Mouse (Mus musculus) midbrain, embryonic 16.5 days (tissue): Measurements from ENCODE around the gene Arhgap29. TPM values are rescaled to one million over a fixed set of nuclear protein-coding genes. Genes with fewer than 3 reads are reported as not detected.

ENCODE experiments used
- ATAC-seq: fragments of 200-750 bp; cut with Nextera tagmentation; 2 replicates; pipeline ENCODE4 v1.8.0; 2017; ENCODE audit warnings: moderate TSS enrichment
- H3K27ac ChIP-seq: fragments of 300-500 bp; sonication (generic); 2 replicates; pipeline ENCODE4 v1.5.1; 2014; ENCODE audit warnings: mild to moderate bottlenecking, low read length, mixed read lengths
- H3K27me3 ChIP-seq: fragments of 300-500 bp; sonication (generic); 2 replicates; pipeline ENCODE4 v1.6.1; 2014; ENCODE audit warnings: low read depth, low read length, mixed read lengths; ENCODE audit not compliant: control insufficient read depth, insufficient read depth
- H3K36me3 ChIP-seq: fragments of 300-500 bp; sonication (generic); 2 replicates; pipeline ENCODE4 v1.6.1; 2014; ENCODE audit warnings: mild to moderate bottlenecking, low read length, moderate library complexity, mixed read lengths; ENCODE audit not compliant: control insufficient read depth, insufficient read depth
- H3K4me1 ChIP-seq: fragments of 300-500 bp; sonication (generic); 2 replicates; pipeline ENCODE4 v1.6.1; 2014; ENCODE audit warnings: mild to moderate bottlenecking, low read length, mixed read lengths; ENCODE audit not compliant: control insufficient read depth, insufficient read depth
- H3K4me2 ChIP-seq: fragments of 300-500 bp; sonication (generic); 2 replicates; pipeline ENCODE4 v1.6.1; 2014; ENCODE audit warnings: mild to moderate bottlenecking, low read length, mixed read lengths
- H3K4me3 ChIP-seq: fragments of 300-500 bp; sonication (generic); 2 replicates; pipeline ENCODE4 v1.5.1; 2014; ENCODE audit warnings: low read depth, mild to moderate bottlenecking, low read length, moderate library complexity, mixed read lengths
- H3K9ac ChIP-seq: fragments of 300-500 bp; sonication (generic); 2 replicates; pipeline ENCODE4 v1.6.1; 2014; ENCODE audit warnings: low read depth, low read length, mixed read lengths
- H3K9me3 ChIP-seq: fragments of 300-500 bp; sonication (generic); replicated peaks from 2 replicates; pipeline ENCODE4 v1.6.1; 2014; ENCODE audit warnings: mild to moderate bottlenecking, low read length, mixed read lengths; ENCODE audit not compliant: control insufficient read depth, poor library complexity, severe bottlenecking
- whole genome bisulfite sequencing: fragments of 180-500 bp; shearing (Covaris S2); extraction: QIAGEN DNeasy Blood & Tissue Kit; methylation state at CpG from one replicate; pipeline ENCODE4 v1.1.7; 2014; 5-methylcytosine and 5-hydroxymethylcytosine counted together
- polyA plus RNA-seq: library from polyadenylated mRNA; unstranded; fragments of >200 nt; fragmentation: Nextera tagmentation; extraction: Ambion mirVana; gene quantifications from 2 replicates; pipeline ENCODE4 v1.2.1, GENCODE M21; 2015

Gene Arhgap29
- 16.4 and 16.7 TPM in 2 replicates for polyA plus RNA-seq

- Histone ChIP-seq H3K4me2 (peak within 1 kb of the TSS; percentile 81), H3K36me3 (no peaks in the 10 kb centered on the region), H3K9me3 (no peaks in the 10 kb centered on the region; the same call in 1 of the 2 replicates), H3K4me1 (peaks cover 3% of the 10 kb centered on the region; the same call in 1 of the 2 replicates), H3K4me3 (peak within 1 kb of the TSS; percentile 68), H3K9ac (peak within 1 kb of the TSS; percentile 66), H3K27ac (peak within 1 kb of the TSS; percentile 42; the same call in 1 of the 2 replicates), H3K27me3 (peaks cover 12% of the 10 kb centered on the region)
- WGBS, result 95% methylated on average over 8 of the region's 8 CpGs
- no peak for ATAC-seq
Measured at GRCm38 (mm10) chr3:121952041-121952591, at the start of gene Arhgap29. Gene Arhgap29, plus strand, starts transcription at chr3:121952541.

DNA sequence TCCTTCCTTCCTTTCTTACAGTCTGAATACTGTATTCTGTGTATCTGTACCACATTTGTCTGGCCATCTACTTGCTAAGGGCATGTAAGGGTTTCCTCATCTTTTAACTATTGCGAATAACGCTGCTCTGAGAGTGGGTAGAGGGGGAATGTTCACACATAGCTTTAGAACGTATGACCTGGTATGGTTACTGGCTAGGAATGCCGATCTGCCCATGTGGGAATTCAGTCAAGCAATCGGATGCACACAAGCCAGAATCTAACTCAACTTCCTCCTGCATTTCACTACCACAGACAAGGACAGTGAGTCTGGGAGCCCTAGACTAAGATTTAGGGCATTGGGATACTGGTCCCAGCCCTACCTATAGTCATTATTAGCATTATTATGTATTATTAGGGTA lies 49.6 kb upstream of the Arhgap29 start:
- Histone ChIP-seq H3K36me3 (no peaks in the 10 kb centered on the region), H3K4me1 (no peaks in the 10 kb centered on the region), H3K4me3 (no peak overlapping the region), H3K9ac (no peak overlapping the region), H3K9me3 (no peaks in the 10 kb centered on the region), H3K27ac (no peak overlapping the region), H3K4me2 (no peak overlapping the region), H3K27me3 (no peaks in the 10 kb centered on the region)
- WGBS, result 90% methylated on average over 5 of the region's 5 CpGs
- ATAC-seq, result no peak

GRCm38 (mm10) chr3:121903286-121903685 lies 49.1 kb upstream of the Arhgap29 start:
- no peaks in the 10 kb centered on the region for H3K36me3 ChIP-seq
- no peak overlapping the region for H3K27ac ChIP-seq
- no peaks in the 10 kb centered on the region for H3K27me3 ChIP-seq
- H3K9ac ChIP-seq, result no peak overlapping the region
- no peaks in the 10 kb centered on the region for H3K9me3 ChIP-seq
- no peaks in the 10 kb centered on the region for H3K4me1 ChIP-seq
- H3K4me2 ChIP-seq, result no peak overlapping the region
- H3K4me3 ChIP-seq, result no peak overlapping the region
- WGBS, result 80% methylated on average over 4 of the region's 4 CpGs
- no peak for ATAC-seq

DNA sequence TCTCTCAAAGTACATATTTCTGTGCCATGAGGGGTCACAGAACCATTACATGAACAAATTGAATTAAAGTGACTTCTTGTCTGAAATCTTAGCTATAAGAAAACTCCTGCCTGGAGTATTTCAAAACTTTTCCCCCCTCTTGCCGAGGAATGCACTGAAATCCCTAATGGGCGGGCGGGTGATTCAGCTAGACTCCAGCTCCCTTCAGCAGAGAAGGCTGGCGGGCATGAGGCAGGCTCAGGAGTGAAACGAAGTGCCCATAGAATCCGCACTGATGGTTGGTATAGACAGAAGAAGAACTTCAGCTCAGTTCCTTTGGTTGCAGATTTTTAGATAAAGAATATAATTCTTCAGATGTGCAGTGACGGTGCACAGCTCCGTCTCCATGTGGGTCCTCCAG lies 48.6 kb upstream of the Arhgap29 start:
- H3K36me3 ChIP-seq, result no peaks in the 10 kb centered on the region
- WGBS, result 81% methylated on average over 8 of the region's 8 CpGs
- ATAC-seq, result no peak

DNA sequence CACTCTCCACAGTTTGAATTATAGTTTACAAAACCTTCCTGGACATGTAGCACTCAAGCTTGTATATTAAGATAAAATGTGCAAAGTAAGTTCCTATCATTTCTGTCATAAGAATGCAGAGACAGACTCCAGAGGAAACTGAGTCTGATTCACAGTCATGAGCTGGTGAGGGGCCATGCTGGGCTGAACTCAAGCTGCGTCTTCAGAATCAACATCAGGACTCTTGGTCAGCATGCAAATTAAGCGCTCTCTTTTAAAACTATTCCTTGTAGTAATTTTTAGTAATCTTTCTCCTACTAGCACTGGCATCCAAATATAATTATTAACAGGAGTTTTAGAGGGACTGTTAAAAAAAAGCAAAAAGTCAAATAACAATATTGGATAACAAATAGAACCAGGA lies 47.9 kb upstream of the Arhgap29 start:
- Histone ChIP-seq H3K4me2 (no peak overlapping the region), H3K4me1 (no peaks in the 10 kb centered on the region), H3K36me3 (no peaks in the 10 kb centered on the region), H3K4me3 (no peak overlapping the region), H3K27ac (no peak overlapping the region), H3K9me3 (no peaks in the 10 kb centered on the region), H3K27me3 (no peaks in the 10 kb centered on the region), H3K9ac (no peak overlapping the region)
- ATAC-seq, result no peak
- WGBS, result 90% methylated on average over 2 of the region's 2 CpGs

More for the DNA sequence above, 48.6 kb upstream of the Arhgap29 start:
- Histone ChIP-seq H3K9me3 (no peaks in the 10 kb centered on the region), H3K4me2 (no peak overlapping the region), H3K4me1 (no peaks in the 10 kb centered on the region), H3K27me3 (no peaks in the 10 kb centered on the region), H3K4me3 (no peak overlapping the region), H3K9ac (no peak overlapping the region), H3K27ac (no peak overlapping the region)

- ATAC-seq, result no peak
- H3K27ac ChIP-seq, result no peak overlapping the region
- H3K9me3 ChIP-seq, result no peaks in the 10 kb centered on the region
- H3K4me1 ChIP-seq, result no peaks in the 10 kb centered on the region
- H3K4me2 ChIP-seq, result no peak overlapping the region
- H3K27me3 ChIP-seq, result no peaks in the 10 kb centered on the region
- H3K36me3 ChIP-seq, result no peaks in the 10 kb centered on the region
- no peak overlapping the region for H3K4me3 ChIP-seq
- 65% methylated on average over 8 of the region's 8 CpGs for WGBS
- H3K9ac ChIP-seq, result no peak overlapping the region
Measured at GRCm38 (mm10) chr3:121906623-121907022, 45.7 kb upstream of the Arhgap29 start.

GRCm38 (mm10) chr3:121909155-121909554 lies 43.2 kb upstream of the Arhgap29 start:
- Histone ChIP-seq H3K4me2 (no peak overlapping the region), H3K4me1 (no peaks in the 10 kb centered on the region), H3K27me3 (no peaks in the 10 kb centered on the region), H3K36me3 (no peaks in the 10 kb centered on the region), H3K4me3 (no peak overlapping the region), H3K27ac (no peak overlapping the region), H3K9ac (no peak overlapping the region), H3K9me3 (no peaks in the 10 kb centered on the region)
- 76% methylated on average over 3 of the region's 3 CpGs for WGBS
- ATAC-seq, result no peak

DNA sequence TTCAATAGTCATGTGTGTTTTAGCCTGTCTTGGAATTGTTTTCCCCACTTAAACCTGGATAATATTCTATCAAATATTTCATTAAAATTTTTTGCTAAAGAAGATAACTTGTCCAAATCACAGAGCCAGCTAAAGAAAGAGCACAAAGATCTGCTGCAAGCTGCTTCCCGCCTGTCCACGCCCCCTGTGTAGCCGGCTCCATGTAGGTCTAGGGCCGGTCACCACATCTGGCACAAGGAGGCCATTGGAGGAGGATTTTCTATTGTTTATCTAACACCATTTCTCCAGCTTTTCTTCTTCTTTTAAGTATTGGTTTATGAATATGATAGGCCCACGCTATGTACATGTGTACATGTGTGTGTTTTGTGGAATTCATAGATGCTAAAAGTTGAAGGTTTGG lies 38.9 kb upstream of the Arhgap29 start:
- Histone ChIP-seq H3K4me2 (no peak overlapping the region), H3K9ac (no peak overlapping the region), H3K27ac (no peak overlapping the region), H3K27me3 (no peaks in the 10 kb centered on the region), H3K4me1 (no peaks in the 10 kb centered on the region), H3K4me3 (no peak overlapping the region), H3K36me3 (no peaks in the 10 kb centered on the region), H3K9me3 (no peaks in the 10 kb centered on the region)
- WGBS, result 90% methylated on average over 5 of the region's 5 CpGs
- no peak for ATAC-seq

DNA sequence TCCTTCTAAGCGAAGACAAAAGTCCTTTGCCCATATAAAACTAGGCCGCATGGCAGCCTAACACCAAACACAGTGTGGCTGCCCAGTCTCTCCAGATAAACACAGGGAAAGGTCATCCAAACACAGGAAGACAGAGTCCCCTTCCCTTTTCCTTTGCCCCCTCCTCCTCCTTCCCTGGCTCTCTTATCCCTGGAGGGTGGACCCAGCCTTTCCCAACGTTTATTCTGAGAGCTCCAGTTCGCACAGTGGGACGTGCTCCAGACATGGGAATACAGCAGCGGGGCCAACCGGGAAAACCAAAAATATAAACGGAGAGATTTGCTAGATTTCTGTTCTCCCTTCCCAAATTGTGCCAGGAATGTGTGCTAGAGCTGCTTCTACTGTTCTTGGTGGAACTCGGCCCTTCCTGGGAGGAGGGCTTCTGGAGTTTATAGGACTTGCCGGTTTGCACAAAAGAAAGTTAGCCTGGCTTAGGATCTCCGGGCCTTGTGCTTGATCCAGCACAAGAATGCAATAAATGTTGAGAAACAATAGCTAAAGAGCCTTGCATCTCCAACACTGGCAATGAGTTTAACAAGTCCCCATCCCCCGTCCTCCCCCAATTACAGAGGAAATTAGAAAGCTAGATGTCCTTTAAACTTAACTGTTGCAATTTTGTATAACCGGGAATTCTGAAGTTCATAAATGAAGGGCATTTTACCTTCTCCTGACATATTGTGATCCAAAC lies 37.7 kb upstream of the Arhgap29 start:
- no peaks in the 10 kb centered on the region for H3K27me3 ChIP-seq
- 58% methylated on average over 13 of the region's 13 CpGs for WGBS
- no peak overlapping the region for H3K4me2 ChIP-seq
- no peaks in the 10 kb centered on the region for H3K36me3 ChIP-seq
- no peaks in the 10 kb centered on the region for H3K4me1 ChIP-seq
- H3K27ac ChIP-seq, result no peak overlapping the region
- H3K9ac ChIP-seq, result no peak overlapping the region
- no peaks in the 10 kb centered on the region for H3K9me3 ChIP-seq
- no peak overlapping the region for H3K4me3 ChIP-seq
- no peak for ATAC-seq
